Mouse (Mus musculus) olfactory bulb, adult 2 months (tissue): ENCODE data around the gene Ier5l. TPM values are rescaled to one million over a fixed set of nuclear protein-coding genes. Genes with fewer than 3 reads are reported as not detected.

ENCODE experiments used
- H3K27ac ChIP-seq: fragments of 200-500 bp; 2 replicates; pipeline ENCODE4 v1.5.1; 2012; ENCODE audit warnings: low read depth, low read length; ENCODE audit not compliant: insufficient read depth
- H3K4me1 ChIP-seq: fragments of 200-500 bp; 2 replicates; pipeline ENCODE4 v1.6.1; 2012; ENCODE audit warnings: low read length; ENCODE audit not compliant: control insufficient read depth, insufficient read depth
- H3K4me3 ChIP-seq: fragments of 200-500 bp; 2 replicates; pipeline ENCODE4 v1.5.1; 2012; ENCODE audit warnings: mild to moderate bottlenecking, low read depth, low read length, moderate library complexity; ENCODE audit not compliant: insufficient read depth
- CTCF ChIP-seq: fragments of 200-500 bp; IDR thresholded peaks from 2 replicates; pipeline ENCODE4 v1.5.1; 2012; ENCODE audit warnings: low read depth, mild to moderate bottlenecking, low read length, moderate library complexity; ENCODE audit not compliant: insufficient read depth
- POLR2A ChIP-seq: fragments of 200-500 bp; IDR thresholded peaks from 2 replicates; pipeline ENCODE4 v1.6.1; 2012; ENCODE audit warnings: mild to moderate bottlenecking, low read depth, low read length, moderate library complexity; ENCODE audit not compliant: insufficient read depth
- WGBS: fragments of 180-500 bp; shearing (Covaris S2); methylation state at CpG from one replicate; pipeline ENCODE4 v1.1.7; 2018; 5-methylcytosine and 5-hydroxymethylcytosine counted together
- polyA plus RNA-seq: library from polyadenylated mRNA; stranded (reverse); fragments of >200 nt; gene quantifications from 2 replicates; pipeline ENCODE4 v1.2.4, GENCODE M21; 2012; ENCODE audit warnings: low replicate concordance; ENCODE audit not compliant: missing spikeins, insufficient read depth, insufficient read length

The Ier5l gene
- polyA plus RNA-seq, 1 experiment: not detected

GRCm38 (mm10) chr2:30463341-30463761 is 10.7 kb downstream of the Ier5l start:
- 40% methylated on average over 5 of the region's 5 CpGs for WGBS
- Histone ChIP-seq H3K27ac (no peak overlapping the region), H3K4me1 (peaks cover 12% of the 10 kb centered on the region), H3K4me3 (no peak overlapping the region)
- TF ChIP-seq CTCF (no peak), POLR2A (no peak)

GRCm38 (mm10) chr2:30459241-30459640 is 14.8 kb downstream of the Ier5l start:
- Histone ChIP-seq H3K27ac (no peak overlapping the region), H3K4me1 (peaks cover 12% of the 10 kb centered on the region), H3K4me3 (no peak overlapping the region)
- no peak for TF ChIP-seq CTCF
- TF ChIP-seq POLR2A: no peak
- 90% methylated on average over 6 of the region's 6 CpGs for WGBS

DNA sequence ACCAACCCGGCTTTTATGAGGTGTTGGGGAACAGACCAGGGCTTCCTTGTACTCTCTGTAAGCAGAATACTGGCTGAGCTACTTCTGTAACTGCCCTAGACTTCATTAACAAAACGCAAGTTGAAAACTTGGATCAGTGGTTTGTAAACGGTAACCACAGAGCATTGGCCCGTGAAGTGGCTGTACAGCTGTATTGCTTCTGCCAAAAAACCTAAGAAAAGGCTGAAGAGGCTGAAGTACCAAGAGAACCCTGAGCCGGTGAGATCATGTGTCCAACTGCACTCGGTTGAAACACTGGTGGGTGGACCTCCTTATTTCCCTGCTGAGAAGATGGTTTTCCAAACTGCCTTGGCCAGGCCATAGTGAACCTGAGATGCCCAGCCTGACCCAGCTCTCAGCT is 15.7 kb downstream of the Ier5l start:
- no peak overlapping the region for H3K27ac ChIP-seq
- TF ChIP-seq POLR2A (no peak), CTCF (no peak)
- 49% methylated on average over 6 of the region's 6 CpGs for WGBS
- H3K4me1 ChIP-seq: peaks cover 8% of the 10 kb centered on the region
- H3K4me3 ChIP-seq: no peak overlapping the region

GRCm38 (mm10) chr2:30456104-30456980 is 17.7 kb downstream of the Ier5l start:
- TF ChIP-seq CTCF (no peak), POLR2A (no peak)

GRCm38 (mm10) chr2:30454587-30454986 is 19.4 kb downstream of the Ier5l start:
- Histone ChIP-seq H3K4me1 (peaks cover 5% of the 10 kb centered on the region; the same call in 1 of the 2 replicates), H3K27ac (no peak overlapping the region), H3K4me3 (no peak overlapping the region)
- WGBS: 91% methylated on average over 5 of the region's 5 CpGs
- TF ChIP-seq POLR2A: no peak
- no peak for TF ChIP-seq CTCF

More at GRCm38 (mm10) chr2:30456104-30456980, 17.7 kb downstream of the Ier5l start:
- peaks cover 5% of the 10 kb centered on the region; the same call in 1 of the 2 replicates for H3K4me1 ChIP-seq
- H3K4me3 ChIP-seq: no peak overlapping the region
- WGBS: 84% methylated on average over 13 of the region's 13 CpGs
- H3K27ac ChIP-seq: no peak overlapping the region

- Histone ChIP-seq H3K4me3 (no peak overlapping the region), H3K4me1 (peaks cover 5% of the 10 kb centered on the region; the same call in 1 of the 2 replicates), H3K27ac (no peak overlapping the region)
- 84% methylated on average over 3 of the region's 3 CpGs for WGBS
- no peak for TF ChIP-seq POLR2A
- TF ChIP-seq CTCF: no peak
These were observed 20.4 kb downstream of the Ier5l start for GRCm38 (mm10) chr2:30453570-30453969.

DNA sequence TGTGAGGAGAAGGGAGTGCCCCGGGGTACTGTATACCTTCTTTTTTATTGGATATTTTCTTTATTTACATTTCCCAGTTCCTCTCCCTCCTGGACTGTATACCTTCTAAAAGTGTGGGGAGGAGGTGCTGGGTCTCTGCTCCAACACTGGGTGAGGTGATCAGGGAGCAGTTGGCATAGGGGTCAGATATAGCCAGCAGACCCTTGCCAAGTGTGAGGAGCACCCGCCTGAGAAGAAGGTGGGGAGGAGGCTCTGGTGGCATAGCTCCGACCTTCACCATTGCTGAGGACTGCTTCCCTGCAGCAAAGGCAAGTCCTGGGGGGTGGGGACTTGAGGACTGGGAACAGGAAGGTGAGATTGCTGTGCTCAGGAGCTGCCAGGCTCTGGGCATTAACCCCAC is 22.5 kb downstream of the Ier5l start:
- 91% methylated on average over 3 of the region's 3 CpGs for WGBS
- H3K27ac ChIP-seq: no peak overlapping the region
- TF ChIP-seq CTCF: no peak
- no peak for TF ChIP-seq POLR2A
- H3K4me3 ChIP-seq: no peak overlapping the region
- peaks cover 12% of the 10 kb centered on the region; the same call in 1 of the 2 replicates for H3K4me1 ChIP-seq

GRCm38 (mm10) chr2:30450530-30450929 is 23.5 kb downstream of the Ier5l start:
- H3K4me1 ChIP-seq: peaks cover 19% of the 10 kb centered on the region; the same call in 1 of the 2 replicates
- WGBS: 86% methylated on average over 1 of the region's 1 CpGs
- TF ChIP-seq POLR2A (no peak), CTCF (no peak)
- no peak overlapping the region for H3K27ac ChIP-seq
- no peak overlapping the region for H3K4me3 ChIP-seq

GRCm38 (mm10) chr2:30448371-30448770 is 25.6 kb downstream of the Ier5l start:
- WGBS: 85% methylated on average over 7 of the region's 7 CpGs
- TF ChIP-seq POLR2A: no peak
- TF ChIP-seq CTCF: 0 out of 2 replicates have a peak, but pooled peaks have one; percentile 13
- no peak overlapping the region for H3K27ac ChIP-seq

More at GRCm38 (mm10) chr2:30448371-30448770, 25.6 kb downstream of the Ier5l start:
- H3K4me3 ChIP-seq: no peak overlapping the region
- peaks cover 28% of the 10 kb centered on the region; the same call in 1 of the 2 replicates for H3K4me1 ChIP-seq
